In genomic region chr2:165050826-165051548, GRCm38 (mm10) we compare ENCODE assay signal across 1 mouse cellular context.
TF ChIP-seq lines count a peak whose summit lies in the region.

No protein-coding gene starts in this region.

TF ChIP-seq in MEL, 35 proteins besides CTCF, POLR2A, EP300 and RAD21:
- TF ChIP-seq ETS1 (IDR thresholded peaks at IDR 0.05; ENCODE audit: low read depth, low read length) (no peak), ELF1 (IDR thresholded peaks at IDR 0.05; ENCODE audit: low read depth, low read length) (peak; percentile 57; the same call in 1 of the 2 replicates)
